Mouse (Mus musculus) MEL (cell line): ENCODE data around the gene Acvr1b. TPM values are rescaled to one million over a fixed set of nuclear protein-coding genes. Genes with fewer than 3 reads are reported as not detected.
A peak's percentile ranks its signal among the peaks of the same experiment; 100 is the strongest.

Source experiments
- DNase-seq: peaks from one replicate; pipeline ENCODE4 v3.0.0; 2011; ENCODE audit warnings: low read depth, low spot score
- H3K27ac ChIP-seq: 2 replicates; pipeline ENCODE4 v1.5.1; 2012; ENCODE audit warnings: low read depth, mild to moderate bottlenecking, control low read depth, low read length, moderate library complexity; ENCODE audit not compliant: control insufficient read depth
- H3K27me3 ChIP-seq, 2 experiments: fragments of 150-350 bp in 1 of 2; sonication (generic) in 1 of 2; 2 replicates each; pipeline ENCODE4 v1.6.1; 2012; ENCODE audit warnings: low read length in 2 of 2, mild to moderate bottlenecking in 2 of 2, improper control_type of control experiment in 1 of 2, moderate library complexity in 1 of 2; ENCODE audit not compliant: insufficient read depth in 2 of 2, control insufficient read depth in 1 of 2
- H3K36me3 ChIP-seq, 2 experiments: 2 replicates each; pipeline ENCODE4 v1.6.1; 2012 to 2014; ENCODE audit warnings: low read length in 2 of 2, improper control_type of control experiment in 1 of 2, inconsistent platforms in 1 of 2, mild to moderate bottlenecking in 1 of 2; ENCODE audit not compliant: insufficient read depth in 2 of 2, control insufficient read depth in 1 of 2
- H3K4me1 ChIP-seq, 2 experiments: fragments of 150-350 bp in 1 of 2; sonication (generic) in 1 of 2; 2 replicates each; pipeline ENCODE4 v1.6.1; 2012; ENCODE audit warnings: low read length in 2 of 2, improper control_type of control experiment in 1 of 2, mild to moderate bottlenecking in 1 of 2; ENCODE audit not compliant: insufficient read depth in 2 of 2, control insufficient read depth in 1 of 2
- H3K4me3 ChIP-seq, 2 experiments: fragments of 150-350 bp in 1 of 2; sonication (generic) in 1 of 2; 2 replicates each; pipeline ENCODE4 v1.5.1; 2012; ENCODE audit warnings: low read depth in 2 of 2, low read length in 2 of 2, mild to moderate bottlenecking in 2 of 2, moderate library complexity in 2 of 2, control low read depth in 1 of 2, improper control_type of control experiment in 1 of 2; ENCODE audit not compliant: control insufficient read depth in 1 of 2, insufficient read depth in 1 of 2
- H3K79me2 ChIP-seq: 2 replicates; pipeline ENCODE4 v1.6.1; 2012; ENCODE audit warnings: mild to moderate bottlenecking, low read length, moderate library complexity; ENCODE audit not compliant: control insufficient read depth, poor library complexity, insufficient read depth
- H3K9ac ChIP-seq: 2 replicates; pipeline ENCODE4 v1.6.1; 2012; ENCODE audit warnings: low read depth, mild to moderate bottlenecking, control low read depth, low read length, moderate library complexity; ENCODE audit not compliant: control insufficient read depth, poor library complexity, severe bottlenecking
- H3K9me3 ChIP-seq: fragments of 150-350 bp; sonication (generic); replicated peaks from 2 replicates; pipeline ENCODE4 v1.6.1; 2012; ENCODE audit warnings: mild to moderate bottlenecking, low read length, improper control_type of control experiment, moderate library complexity; ENCODE audit not compliant: insufficient read depth
- BHLHE40 ChIP-seq: IDR thresholded peaks from 2 replicates; pipeline ENCODE4 v1.6.1; 2012; ENCODE audit warnings: low read depth, mild to moderate bottlenecking, inconsistent platforms, low read length, improper control_type of control experiment, borderline replicate concordance
- CHD1 ChIP-seq: IDR thresholded peaks from 2 replicates; pipeline ENCODE4 v1.6.1; 2012; ENCODE audit warnings: low read depth, mild to moderate bottlenecking, inconsistent platforms, low read length, improper control_type of control experiment
- CHD2 ChIP-seq: IDR thresholded peaks from 2 replicates; pipeline ENCODE4 v1.6.1; 2011; ENCODE audit warnings: low read length, improper control_type of control experiment
- CTCF ChIP-seq, 3 experiments: IDR thresholded peaks in 2 of 3; conservative IDR thresholded peaks in 1 of 3; 2 replicates each; pipeline ENCODE4 v1.5.1; 2011 to 2012; ENCODE audit warnings: low read length in 3 of 3, low read depth in 2 of 3, mild to moderate bottlenecking in 2 of 3, improper control_type of control experiment in 1 of 3, inconsistent platforms in 1 of 3, mixed read lengths in 1 of 3, moderate library complexity in 1 of 3; ENCODE audit not compliant: control insufficient read depth in 1 of 3, insufficient read depth in 1 of 3, poor library complexity in 1 of 3, severe bottlenecking in 1 of 3
- E2F4 ChIP-seq: IDR thresholded peaks from 2 replicates; pipeline ENCODE4 v1.6.1; 2011; ENCODE audit warnings: low read depth, low read length, improper control_type of control experiment, borderline replicate concordance
- EP300 ChIP-seq, 2 experiments: IDR thresholded peaks; 2 replicates each; pipeline ENCODE4 v1.6.1; 2011; ENCODE audit warnings: improper control_type of control experiment in 2 of 2, low read length in 2 of 2, low read depth in 1 of 2, mild to moderate bottlenecking in 1 of 2
- ETS1 ChIP-seq: IDR thresholded peaks from 2 replicates; pipeline ENCODE4 v1.6.1; 2012; ENCODE audit warnings: low read depth, mild to moderate bottlenecking, inconsistent platforms, low read length, improper control_type of control experiment, moderate library complexity
- GABPA ChIP-seq: IDR thresholded peaks from 2 replicates; pipeline ENCODE4 v1.6.1; 2012; ENCODE audit warnings: low read depth, mild to moderate bottlenecking, inconsistent platforms, low read length, improper control_type of control experiment, moderate library complexity
- HCFC1 ChIP-seq: IDR thresholded peaks from 2 replicates; pipeline ENCODE4 v1.6.1; 2012; ENCODE audit warnings: low read depth, mild to moderate bottlenecking, inconsistent platforms, low read length, improper control_type of control experiment, moderate library complexity
- JUND ChIP-seq: IDR thresholded peaks from 2 replicates; pipeline ENCODE4 v1.6.1; 2011; ENCODE audit warnings: low read depth, mild to moderate bottlenecking, improper control_type of control experiment, low read length
- KAT2A ChIP-seq: conservative IDR thresholded peaks from 2 replicates; pipeline ENCODE4 v1.6.1; 2012; ENCODE audit warnings: low read depth, low read length, improper control_type of control experiment, inconsistent platforms
- MAZ ChIP-seq: IDR thresholded peaks from 2 replicates; pipeline ENCODE4 v1.6.1; 2012; ENCODE audit warnings: low read depth, mild to moderate bottlenecking, inconsistent platforms, low read length, improper control_type of control experiment
- MYB ChIP-seq: IDR thresholded peaks from 2 replicates; pipeline ENCODE4 v1.6.1; 2011; ENCODE audit warnings: mild to moderate bottlenecking, low read depth, low read length, improper control_type of control experiment
- MYC ChIP-seq: IDR thresholded peaks from 2 replicates; pipeline ENCODE4 v1.6.1; 2011; ENCODE audit warnings: low read depth, mild to moderate bottlenecking, low read length, improper control_type of control experiment, moderate library complexity
- NELFE ChIP-seq: IDR thresholded peaks from 2 replicates; pipeline ENCODE4 v1.6.1; 2011; ENCODE audit warnings: low read depth, low read length, improper control_type of control experiment
- NRF1 ChIP-seq: IDR thresholded peaks from 2 replicates; pipeline ENCODE4 v1.6.1; 2014; ENCODE audit warnings: low read depth, mild to moderate bottlenecking, inconsistent platforms, low read length, improper control_type of control experiment, moderate library complexity; ENCODE audit not compliant: poor library complexity, insufficient read depth, severe bottlenecking
- POLR2A ChIP-seq, 2 experiments: IDR thresholded peaks; 2 replicates each; pipeline ENCODE4 v1.6.1; 2011 to 2012; ENCODE audit warnings: low read length in 2 of 2, mild to moderate bottlenecking in 2 of 2, control low read depth in 1 of 2, improper control_type of control experiment in 1 of 2, low read depth in 1 of 2, moderate library complexity in 1 of 2; ENCODE audit not compliant: control insufficient read depth in 1 of 2, insufficient read depth in 1 of 2, poor library complexity in 1 of 2
- POLR2AphosphoS2 ChIP-seq: IDR thresholded peaks from 2 replicates; pipeline ENCODE4 v1.6.1; 2011; ENCODE audit warnings: low read length, improper control_type of control experiment
- RCOR1 ChIP-seq: IDR thresholded peaks from 2 replicates; pipeline ENCODE4 v1.6.1; 2012; ENCODE audit warnings: low read depth, mild to moderate bottlenecking, inconsistent platforms, low read length, improper control_type of control experiment
- SIN3A ChIP-seq: IDR thresholded peaks from 2 replicates; pipeline ENCODE4 v1.6.1; 2012; ENCODE audit warnings: low read length, improper control_type of control experiment, inconsistent platforms
- SMC3 ChIP-seq: IDR thresholded peaks from 2 replicates; pipeline ENCODE4 v1.6.1; 2011; ENCODE audit warnings: low read depth, low read length, improper control_type of control experiment
- TCF12 ChIP-seq: IDR thresholded peaks from 2 replicates; pipeline ENCODE4 v1.6.1; 2014; ENCODE audit warnings: low read depth, mild to moderate bottlenecking, inconsistent platforms, low read length, improper control_type of control experiment, moderate library complexity
- UBTF ChIP-seq: IDR thresholded peaks from 2 replicates; pipeline ENCODE4 v1.6.1; 2012; ENCODE audit warnings: low read depth, mild to moderate bottlenecking, inconsistent platforms, low read length, improper control_type of control experiment, moderate library complexity, borderline replicate concordance; ENCODE audit not compliant: insufficient read depth
- USF1 ChIP-seq: IDR thresholded peaks from 2 replicates; pipeline ENCODE4 v1.6.1; 2014; ENCODE audit warnings: low read depth, mild to moderate bottlenecking, inconsistent platforms, low read length, improper control_type of control experiment, moderate library complexity
- ZC3H11A ChIP-seq: IDR thresholded peaks from 2 replicates; pipeline ENCODE4 v1.6.1; 2012; ENCODE audit warnings: low read depth, mild to moderate bottlenecking, inconsistent platforms, low read length, improper control_type of control experiment
- ZKSCAN1 ChIP-seq: IDR thresholded peaks from 2 replicates; pipeline ENCODE4 v1.6.1; 2012; ENCODE audit warnings: low read depth, mild to moderate bottlenecking, inconsistent platforms, low read length, improper control_type of control experiment, moderate library complexity
- ZNF384 ChIP-seq: IDR thresholded peaks from 2 replicates; pipeline ENCODE4 v1.6.1; 2012; ENCODE audit warnings: low read depth, mild to moderate bottlenecking, inconsistent platforms, low read length, improper control_type of control experiment
- polyA plus RNA-seq, 2 experiments: library from polyadenylated mRNA; stranded (reverse) in 1 of 2; unstranded in 1 of 2; fragments of >175 nt in 1 of 2; fragments of >200 nt in 1 of 2; gene quantifications; 2 replicates each; pipeline versions ENCODE4 v1.2.1 to v1.2.4; 2012; ENCODE audit warnings: low replicate concordance in 2 of 2, low read depth in 1 of 2; ENCODE audit not compliant: insufficient read length in 2 of 2, insufficient read depth in 1 of 2, missing spikeins in 1 of 2
- total RNA-seq: library from RNA; depleted of rRNA; stranded (reverse); fragments of 300-350 nt; gene quantifications from 2 replicates; pipeline ENCODE4 v1.2.3, GENCODE M21; 2012

The Acvr1b gene
- total and polyA plus RNA-seq, 3 experiments = 10.4 to 13.2 TPM; not detected in 1

GRCm38 (mm10) chr15:101244012-101244411, 70.1 kb downstream of the Acvr1b start:
- no peak overlapping the region for H3K27ac ChIP-seq
- H3K27me3 ChIP-seq = no peaks in the 10 kb centered on the region
- H3K4me3 ChIP-seq = no peak overlapping the region
- no peaks in the 10 kb centered on the region for H3K9me3 ChIP-seq
- H3K36me3 ChIP-seq = peaks cover 0 to 10% of the 10 kb centered on the region in 2 experiments; a peak in 2 of 4 replicates
- H3K4me1 ChIP-seq = peaks cover 0 to 20% of the 10 kb centered on the region in 2 experiments; a peak in 2 of 4 replicates
- no peak overlapping the region for H3K9ac ChIP-seq
- no peaks in the 10 kb centered on the region; the same call in 1 of the 2 replicates for H3K79me2 ChIP-seq
- DNase-seq = no peak
- TF ChIP-seq CHD2 = no peak
- no peak for TF ChIP-seq NRF1
- no peak for TF ChIP-seq TCF12
- TF ChIP-seq CTCF (IDR thresholded peaks at IDR 0.05 in 2 of 3, conservative IDR thresholded peaks at IDR 0.05 in 1 of 3; ENCODE audit: control insufficient read depth in 1 of 3, insufficient read depth in 1 of 3, low read depth in 2 of 3, low read length in 3 of 3, poor library complexity in 1 of 3, severe bottlenecking in 1 of 3) = no peak
- TF ChIP-seq SMC3 = no peak
- no peak for TF ChIP-seq MAZ
- TF ChIP-seq UBTF = no peak
- no peak for TF ChIP-seq POLR2AphosphoS2
- no peak for TF ChIP-seq JUND
- TF ChIP-seq BHLHE40 = no peak
- TF ChIP-seq GABPA = no peak
- TF ChIP-seq, all 39 proteins: peak for 0

- Histone ChIP-seq H3K9ac (peak overlapping the region; percentile 75), H3K9me3 (no peaks in the 10 kb centered on the region), H3K79me2 (no peaks in the 10 kb centered on the region; the same call in 1 of the 2 replicates), H3K27me3 (no peaks in the 10 kb centered on the region), H3K27ac (peak overlapping the region; percentile 33; the same call in 1 of the 2 replicates), H3K36me3 (peaks cover 0 to 10% of the 10 kb centered on the region in 2 experiments; a peak in 2 of 4 replicates), H3K4me1 (peaks cover 0 to 17% of the 10 kb centered on the region in 2 experiments; a peak in 2 of 4 replicates), H3K4me3 (peak overlapping the region; percentile 72 to 73)
- peak; percentile 100 for DNase-seq
- TF ChIP-seq ZKSCAN1 (0 out of 2 replicates have a peak, but pooled peaks have one; percentile 49), CHD1 (no peak), SIN3A (peak; percentile 74; the same call in 1 of the 2 replicates), MYC (peak; percentile 72; the same call in 1 of the 2 replicates), UBTF (0 out of 2 replicates have a peak, but pooled peaks have one; percentile 61), SMC3 (peak; percentile 17), ZNF384 (no peak), E2F4 (peak; percentile 69; the same call in 1 of the 2 replicates), RCOR1 (peak; percentile 44), EP300 (IDR thresholded peaks at IDR 0.05; ENCODE audit: low read depth in 1 of 2, low read length in 2 of 2) (peak in 1 of 2 experiments; percentile 40; a peak in 2 of 4 replicates), TCF12 (peak; percentile 53), GABPA (peak; percentile 68; the same call in 1 of the 2 replicates), ETS1 (peak; percentile 98), ZC3H11A (no peak), BHLHE40 (no peak; the same call in 1 of the 2 replicates), MAZ (peak; percentile 94), POLR2A (IDR thresholded peaks at IDR 0.05; ENCODE audit: control insufficient read depth in 1 of 2, insufficient read depth in 1 of 2, low read depth in 1 of 2, low read length in 2 of 2, poor library complexity in 1 of 2) (peak; percentile 64 to 82; a peak in 3 of 4 replicates), HCFC1 (peak; percentile 81), KAT2A (no peak; the same call in 1 of the 2 replicates), NELFE (peak; percentile 70), NRF1 (peak; percentile 45; the same call in 1 of the 2 replicates), USF1 (peak; percentile 28; the same call in 1 of the 2 replicates), MYB (no peak)
Observed at GRCm38 (mm10) chr15:101246231-101247154, 72.6 kb downstream of the Acvr1b start.
